Mouse (Mus musculus): ENCODE results near the gene Adamts18.

The Adamts18 gene

GRCm38 (mm10) chr8:113656681-113657298 lies 191.7 kb downstream of the Adamts18 start:
- DNase-seq, result no peak

- no peak for DNase-seq
These were observed 192.4 kb downstream of the Adamts18 start for GRCm38 (mm10) chr8:113656154-113656553.

DNA sequence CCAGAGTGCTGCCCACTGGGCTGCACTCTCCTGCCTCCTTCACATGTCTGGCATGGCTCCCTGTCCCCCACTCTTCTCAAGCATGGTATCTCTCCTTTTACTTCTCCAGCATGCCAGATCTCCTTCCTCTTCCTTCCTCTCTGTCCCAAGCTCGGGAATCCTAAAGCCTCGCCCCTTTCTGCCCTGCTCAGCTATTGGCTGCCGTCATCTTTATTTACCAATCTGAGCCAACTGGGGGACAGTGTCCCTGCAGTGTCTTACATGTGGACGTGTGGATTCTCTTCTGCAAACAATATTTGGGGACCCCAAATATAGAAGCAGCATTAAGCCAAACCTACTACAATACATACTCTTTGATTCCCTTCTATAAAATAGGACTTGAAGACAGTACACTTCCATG lies 195.4 kb downstream of the Adamts18 start:
- no peak for DNase-seq

- no peak for DNase-seq
These were observed 196.1 kb downstream of the Adamts18 start for GRCm38 (mm10) chr8:113652450-113652849.

All from thymus, postnatal 36 days (tissue).